ENCODE assay signal across 10 mouse cellular contexts in the genomic region with DNA sequence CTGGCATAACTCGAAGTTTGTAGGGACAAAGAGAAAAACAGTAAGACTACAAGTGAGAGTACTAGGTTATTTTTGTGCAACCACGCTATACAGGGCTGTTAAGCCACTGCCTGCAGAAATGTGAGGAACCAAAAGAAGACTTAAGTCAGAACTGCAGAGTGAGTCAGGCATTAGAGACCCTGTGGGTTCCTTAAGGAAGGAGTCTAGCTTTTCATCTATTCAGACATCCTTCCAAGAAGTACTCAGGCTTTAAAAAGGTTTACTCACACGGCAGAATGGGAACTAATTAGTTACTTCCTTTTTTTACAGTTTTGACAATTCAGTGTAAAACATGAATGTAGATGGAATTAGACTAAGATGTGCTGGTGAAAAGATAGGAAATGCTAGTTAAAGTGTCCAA. TPM values are rescaled to one million over a fixed set of nuclear protein-coding genes. Genes with fewer than 3 reads are reported as not detected.
DNase-seq lines count a peak whose midpoint lies in the region; ATAC-seq and TF ChIP-seq lines count a peak whose summit lies in the region.
"Had no signal": no experiment of that assay in that cellular context is flagged by ENCODE, and none has a peak within 500 bp of the region (broad histone marks: within the 10 kb centered on the region; RNA-seq: fewer than 3 reads in every experiment).

No protein-coding gene starts in this region.

- intact Hi-C loops in heart, postnatal 10 days (cut with DNase I) = no loop called here

- no peak for ATAC-seq in heart, embryonic 14.5 days (ENCODE audit: insufficient number of reproducible peaks, insufficient read depth, low FRiP score, low read depth)
- no peak for ATAC-seq in embryonic facial prominence, embryonic 12.5 days (ENCODE audit: insufficient number of reproducible peaks, insufficient read depth, low FRiP score, low TSS enrichment)
- ATAC-seq in intestine, embryonic 15.5 days = no peak
- no peak for ATAC-seq in midbrain, postnatal 0 days (ENCODE audit: low FRiP score)

- peak overlapping the region in 1 of 2 experiments; percentile 100; a peak in 2 of 4 replicates for H3K4me3 ChIP-seq in heart, embryonic 14.5 days (ENCODE audit: control insufficient read depth in 1 of 2, insufficient read depth in 1 of 2, low read depth in 1 of 2, low read length in 2 of 2)
- H3K4me3 ChIP-seq in embryonic facial prominence, embryonic 12.5 days = peak overlapping the region; percentile 99
- no peak overlapping the region for H3K4me3 ChIP-seq in intestine, embryonic 15.5 days (replicated peaks)
- H3K4me3 ChIP-seq in midbrain, postnatal 0 days (ENCODE audit: low read depth, low read length) = peak overlapping the region; percentile 99

- TF ChIP-seq CTCF in midbrain, postnatal 0 days (IDR thresholded peaks at IDR 0.05) = no peak

- WGBS in heart, embryonic 14.5 days = 44% methylated on average over 3 of the region's 3 CpGs
- WGBS in embryonic facial prominence, embryonic 12.5 days = 39% methylated on average over 3 of the region's 3 CpGs
- 32% methylated on average over 3 of the region's 3 CpGs for WGBS in intestine, embryonic 15.5 days
- WGBS in midbrain, postnatal 0 days = 14% methylated on average over 3 of the region's 3 CpGs

- peak overlapping the region; percentile 93 for H3K4me2 ChIP-seq in heart, embryonic 14.5 days (ENCODE audit: low read length)
- H3K4me2 ChIP-seq in embryonic facial prominence, embryonic 12.5 days (replicated peaks) = peak overlapping the region; percentile 55
- peak overlapping the region; percentile 60; the same call in 1 of the 2 replicates for H3K4me2 ChIP-seq in intestine, embryonic 15.5 days (replicated peaks)
- peak overlapping the region; percentile 85 for H3K4me2 ChIP-seq in midbrain, postnatal 0 days (ENCODE audit: low read depth, low read length, poor library complexity, severe bottlenecking)

- no peak for DNase-seq in heart, postnatal 10 days
- DNase-seq in midbrain, postnatal 0 days (ENCODE audit: low spot score) = no peak
- DNase-seq in adrenal gland, postnatal 36 days = no peak
- no peak for DNase-seq in ovary, postnatal 36 days (ENCODE audit: low spot score)
- DNase-seq in urinary bladder, postnatal 36 days (ENCODE audit: low spot score in 2 of 2) = no peak
- DNase-seq: cerebellum, adult 11-12 months; kidney, adult 9 months had no signal

- no peaks in the 10 kb centered on the region for H3K9me3 ChIP-seq in heart, embryonic 14.5 days (ENCODE audit: control insufficient read depth, low read length)
- H3K9me3 ChIP-seq in embryonic facial prominence, embryonic 12.5 days = no peaks in the 10 kb centered on the region
- H3K9me3 ChIP-seq in intestine, embryonic 15.5 days = no peaks in the 10 kb centered on the region
- H3K9me3 ChIP-seq in midbrain, postnatal 0 days (ENCODE audit: low read length) = no peaks in the 10 kb centered on the region

- no peak overlapping the region for H3K27ac ChIP-seq in heart, embryonic 14.5 days (replicated peaks in 1 of 2; ENCODE audit: control insufficient read depth in 1 of 2, insufficient read depth in 1 of 2, low read depth in 2 of 2, low read length in 2 of 2)
- no peak overlapping the region for H3K27ac ChIP-seq in embryonic facial prominence, embryonic 12.5 days
- H3K27ac ChIP-seq in intestine, embryonic 15.5 days = no peak overlapping the region
- no peak overlapping the region for H3K27ac ChIP-seq in midbrain, postnatal 0 days (ENCODE audit: low read depth, low read length)

- H3K4me1 ChIP-seq in heart, embryonic 14.5 days (ENCODE audit: control insufficient read depth in 2 of 2, insufficient read depth in 2 of 2, low read length in 2 of 2) = peaks cover 3 to 54% of the 10 kb centered on the region in 2 experiments; a peak in 2 of 4 replicates
- peaks cover 32% of the 10 kb centered on the region for H3K4me1 ChIP-seq in embryonic facial prominence, embryonic 12.5 days
- H3K4me1 ChIP-seq in intestine, embryonic 15.5 days (replicated peaks) = peaks cover 26% of the 10 kb centered on the region
- peaks cover 10% of the 10 kb centered on the region for H3K4me1 ChIP-seq in midbrain, postnatal 0 days (ENCODE audit: insufficient read depth, low read length)

- peak overlapping the region; percentile 98; the same call in 1 of the 2 replicates for H3K9ac ChIP-seq in heart, embryonic 14.5 days (ENCODE audit: low read length)
- H3K9ac ChIP-seq in embryonic facial prominence, embryonic 12.5 days = no peak overlapping the region
- no peak overlapping the region for H3K9ac ChIP-seq in intestine, embryonic 15.5 days
- no peak overlapping the region; the same call in 1 of the 2 replicates for H3K9ac ChIP-seq in midbrain, postnatal 0 days (replicated peaks; ENCODE audit: low read length, poor library complexity, severe bottlenecking)

- no peaks in the 10 kb centered on the region for H3K27me3 ChIP-seq in heart, embryonic 14.5 days (ENCODE audit: control insufficient read depth, insufficient read depth, low read length)
- H3K27me3 ChIP-seq in embryonic facial prominence, embryonic 12.5 days = no peaks in the 10 kb centered on the region
- H3K27me3 ChIP-seq in intestine, embryonic 15.5 days (replicated peaks) = no peaks in the 10 kb centered on the region
- no peaks in the 10 kb centered on the region for H3K27me3 ChIP-seq in midbrain, postnatal 0 days (ENCODE audit: insufficient read depth, low read length)

- H3K36me3 ChIP-seq in heart, embryonic 14.5 days (ENCODE audit: control insufficient read depth, insufficient read depth, low read length) = peaks cover 7% of the 10 kb centered on the region
- no peaks in the 10 kb centered on the region for H3K36me3 ChIP-seq in embryonic facial prominence, embryonic 12.5 days
- H3K36me3 ChIP-seq in intestine, embryonic 15.5 days = no peaks in the 10 kb centered on the region
- no peaks in the 10 kb centered on the region for H3K36me3 ChIP-seq in midbrain, postnatal 0 days (ENCODE audit: insufficient read depth, low read length)

RNA-seq across cellular contexts. Expression of gene Nsd2, which starts 1.9 kb away (rescaled TPM):
- 37.5 and 37.7 TPM in 2 replicates for polyA plus RNA-seq in heart, embryonic 14.5 days (2014; fragmentation: Nextera tagmentation; extraction: Ambion mirVana)
- total RNA-seq in heart, postnatal 10 days (2021) = 10 to 100 TPM; 54.4 to 66.9 TPM
- polyA plus RNA-seq in embryonic facial prominence, embryonic 12.5 days (2016; fragmentation: Nextera tagmentation; extraction: Ambion mirVana) = 64.0 and 77.1 TPM in 2 replicates
- 38.8 and 41.3 TPM in 2 replicates for polyA plus RNA-seq in intestine, embryonic 15.5 days (2015; fragmentation: Nextera tagmentation; extraction: Ambion mirVana)
- total RNA-seq in midbrain, postnatal 0 days (2014; rRNA removed) = 108 and 121 TPM in 2 replicates
- polyA plus RNA-seq in midbrain, postnatal 0 days (2015; fragmentation: Nextera tagmentation; extraction: Ambion mirVana) = 59.6 and 72.1 TPM in 2 replicates
- total RNA-seq in adrenal gland, postnatal 36 days (2021) = 10 to 100 TPM; 40.9 to 55.2 TPM

RNA-seq across cellular contexts. Expression of gene Letm1, which starts 39.8 kb away (rescaled TPM):
- 43.5 and 45.0 TPM in 2 replicates for polyA plus RNA-seq in heart, embryonic 14.5 days (2014; fragmentation: Nextera tagmentation; extraction: Ambion mirVana)
- 100 to 1,000 TPM; 118 to 135 TPM for total RNA-seq in heart, postnatal 10 days (2021)
- polyA plus RNA-seq in embryonic facial prominence, embryonic 12.5 days (2016; fragmentation: Nextera tagmentation; extraction: Ambion mirVana) = 63.8 and 65.3 TPM in 2 replicates
- polyA plus RNA-seq in intestine, embryonic 15.5 days (2015; fragmentation: Nextera tagmentation; extraction: Ambion mirVana) = 42.5 and 49.5 TPM in 2 replicates
- 44.1 and 61.7 TPM in 2 replicates for total RNA-seq in midbrain, postnatal 0 days (2014; rRNA removed)
- polyA plus RNA-seq in midbrain, postnatal 0 days (2015; fragmentation: Nextera tagmentation; extraction: Ambion mirVana) = 78.2 and 83.4 TPM in 2 replicates
- total RNA-seq in adrenal gland, postnatal 36 days (2021) = 100 to 1,000 TPM; 132 to 134 TPM
